Mouse (Mus musculus) A20 (cell line): ENCODE data around the gene Accsl.

ENCODE experiments used
- DNase-seq: peaks from one replicate; pipeline ENCODE4 v3.0.0-alpha.2; 2011; ENCODE audit warnings: low read depth, low spot score

Accsl gene

GRCm38 (mm10) chr2:93869107-93869600, at the start of gene Accsl:
Accsl (minus strand) TSS chr2:93869157.
- no peak for DNase-seq

GRCm38 (mm10) chr2:93913552-93913951, 44.6 kb upstream of the Accsl start:
- no peak for DNase-seq

GRCm38 (mm10) chr2:93911942-93912341, 43.0 kb upstream of the Accsl start:
- DNase-seq, result no peak

- DNase-seq, result no peak
These were observed 40.8 kb upstream of the Accsl start for GRCm38 (mm10) chr2:93909716-93910115.

- DNase-seq, result no peak
These were observed 38.8 kb upstream of the Accsl start for GRCm38 (mm10) chr2:93907519-93908294.

- DNase-seq, result no peak
These were observed 37.4 kb upstream of the Accsl start for GRCm38 (mm10) chr2:93906316-93906715.

- no peak for DNase-seq
These were observed 34.5 kb upstream of the Accsl start for GRCm38 (mm10) chr2:93903415-93903814.

- no peak for DNase-seq
These were observed 33.8 kb upstream of the Accsl start for GRCm38 (mm10) chr2:93902680-93903305.

GRCm38 (mm10) chr2:93899397-93900380, 30.7 kb upstream of the Accsl start:
- DNase-seq, result no peak

- no peak for DNase-seq
These were observed 22.8 kb upstream of the Accsl start for GRCm38 (mm10) chr2:93891611-93892280.

GRCm38 (mm10) chr2:93890143-93890542, 21.2 kb upstream of the Accsl start:
- DNase-seq, result no peak

GRCm38 (mm10) chr2:93889071-93889470, 20.1 kb upstream of the Accsl start:
- DNase-seq, result no peak

GRCm38 (mm10) chr2:93888366-93888765, 19.4 kb upstream of the Accsl start:
- DNase-seq, result no peak

- DNase-seq, result no peak
These were observed 18.3 kb upstream of the Accsl start for GRCm38 (mm10) chr2:93887273-93887672.

GRCm38 (mm10) chr2:93886013-93886794, 17.2 kb upstream of the Accsl start:
- no peak for DNase-seq

- DNase-seq, result peak; percentile 32
These were observed 14.1 kb upstream of the Accsl start for GRCm38 (mm10) chr2:93883066-93883465.

- DNase-seq, result no peak
These were observed 12.8 kb upstream of the Accsl start for GRCm38 (mm10) chr2:93881640-93882367.

- no peak for DNase-seq
These were observed 12.0 kb upstream of the Accsl start for GRCm38 (mm10) chr2:93880981-93881380.

GRCm38 (mm10) chr2:93880450-93880849, 11.5 kb upstream of the Accsl start:
- DNase-seq, result no peak

GRCm38 (mm10) chr2:93877005-93877404, 8.0 kb upstream of the Accsl start:
- DNase-seq, result no peak
